Mouse (Mus musculus) spleen, adult 12 weeks (tissue): Measurements from ENCODE around the gene Pms1.

Source experiments
- DNase-seq: peaks from one replicate; pipeline ENCODE4 v3.0.0; 2022; ENCODE audit warnings: low spot score

Gene Pms1

GRCm38 (mm10) chr1:53194536-53194935, 102.3 kb downstream of the Pms1 start:
- DNase-seq = no peak

- DNase-seq = no peak
Observed at GRCm38 (mm10) chr1:53191234-53191633, 105.6 kb downstream of the Pms1 start.

GRCm38 (mm10) chr1:53189620-53190019, 107.2 kb downstream of the Pms1 start:
- no peak for DNase-seq

GRCm38 (mm10) chr1:53187536-53187935, 109.3 kb downstream of the Pms1 start, which contains the start of gene 1700019A02Rik:
1700019A02Rik (minus strand) TSS chr1:53187636.
- no peak for DNase-seq

- no peak for DNase-seq
Observed at GRCm38 (mm10) chr1:53186301-53186700, 110.5 kb downstream of the Pms1 start.

- DNase-seq = no peak
Observed at GRCm38 (mm10) chr1:53157715-53158114, 139.1 kb downstream of the Pms1 start.
